Mouse (Mus musculus) embryonic facial prominence, embryonic 13.5 days (tissue): ENCODE results near the gene Gm17428. TPM values are rescaled to one million over a fixed set of nuclear protein-coding genes. Genes with fewer than 3 reads are reported as not detected.

Experiments used
- ATAC-seq: fragments of 200-750 bp; cut with Nextera tagmentation; 2 replicates; pipeline ENCODE4 v1.8.0; 2017; ENCODE audit warnings: low read depth; ENCODE audit not compliant: insufficient number of reproducible peaks, insufficient read depth, low FRiP score, low TSS enrichment
- H3K27ac ChIP-seq: fragments of 300-500 bp; sonication (generic); 2 replicates; pipeline ENCODE4 v1.5.1; 2015; ENCODE audit warnings: moderate library complexity, mild to moderate bottlenecking, inconsistent platforms
- H3K27me3 ChIP-seq: fragments of 300-500 bp; sonication (generic); 2 replicates; pipeline ENCODE4 v1.6.1; 2015; ENCODE audit warnings: mild to moderate bottlenecking, inconsistent platforms
- H3K36me3 ChIP-seq: fragments of 300-500 bp; sonication (generic); 2 replicates; pipeline ENCODE4 v1.6.1; 2015; ENCODE audit warnings: mild to moderate bottlenecking, inconsistent platforms
- H3K4me1 ChIP-seq: fragments of 300-500 bp; sonication (generic); 2 replicates; pipeline ENCODE4 v1.6.1; 2015; ENCODE audit warnings: inconsistent platforms
- H3K4me2 ChIP-seq: fragments of 300-500 bp; sonication (generic); 2 replicates; pipeline ENCODE4 v1.6.1; 2015; ENCODE audit warnings: moderate library complexity, mild to moderate bottlenecking, inconsistent platforms
- H3K4me3 ChIP-seq: fragments of 300-500 bp; sonication (generic); 2 replicates; pipeline ENCODE4 v1.5.1; 2015; ENCODE audit warnings: mild to moderate bottlenecking, inconsistent platforms
- H3K9ac ChIP-seq: fragments of 300-500 bp; sonication (generic); 2 replicates; pipeline ENCODE4 v1.6.1; 2015; ENCODE audit warnings: mild to moderate bottlenecking, inconsistent platforms
- H3K9me3 ChIP-seq: fragments of 300-500 bp; sonication (generic); 2 replicates; pipeline ENCODE4 v1.6.1; 2016; ENCODE audit warnings: inconsistent platforms
- WGBS: fragments of 180-500 bp; shearing (Covaris S2); methylation state at CpG from one replicate; pipeline ENCODE4 v1.1.7; 2015; ENCODE audit warnings: mixed read lengths; 5-methylcytosine and 5-hydroxymethylcytosine counted together
- polyA plus RNA-seq: library from polyadenylated mRNA; unstranded; fragments of >200 nt; fragmentation: Nextera tagmentation; extraction: Ambion mirVana; gene quantifications from 2 replicates; pipeline ENCODE4 v1.2.1, GENCODE M21; 2015

Gm17428 gene
- polyA plus RNA-seq, 1 experiment from 2014 or later, result not detected

GRCm38 (mm10) chr14:55003878-55004855 lies 27.4 kb downstream of the Gm17428 start:
- no peak for ATAC-seq
- Histone ChIP-seq H3K4me1 (0 out of 2 replicates have a peak, but pooled peaks cover 11% of the 10 kb centered on the region), H3K4me2 (no peak overlapping the region), H3K27ac (no peak overlapping the region), H3K9me3 (no peaks in the 10 kb centered on the region), H3K9ac (no peak overlapping the region), H3K36me3 (no peaks in the 10 kb centered on the region), H3K27me3 (no peaks in the 10 kb centered on the region), H3K4me3 (no peak overlapping the region)
- WGBS, result 71% methylated on average over 18 of the region's 18 CpGs

- Histone ChIP-seq H3K27ac (no peak overlapping the region), H3K36me3 (no peaks in the 10 kb centered on the region), H3K4me1 (0 out of 2 replicates have a peak, but pooled peaks cover 11% of the 10 kb centered on the region), H3K27me3 (no peaks in the 10 kb centered on the region), H3K4me3 (no peak overlapping the region), H3K9ac (no peak overlapping the region), H3K4me2 (no peak overlapping the region), H3K9me3 (no peaks in the 10 kb centered on the region)
- 71% methylated on average over 2 of the region's 2 CpGs for WGBS
- ATAC-seq, result no peak
These were observed 28.8 kb downstream of the Gm17428 start for GRCm38 (mm10) chr14:55005506-55005905.

GRCm38 (mm10) chr14:55005967-55006366 lies 29.2 kb downstream of the Gm17428 start:
- ATAC-seq, result no peak
- H3K4me2 ChIP-seq, result no peak overlapping the region

GRCm38 (mm10) chr14:55006541-55006940 lies 29.8 kb downstream of the Gm17428 start:
- Histone ChIP-seq H3K36me3 (no peaks in the 10 kb centered on the region), H3K9ac (no peak overlapping the region), H3K27ac (no peak overlapping the region), H3K4me1 (0 out of 2 replicates have a peak, but pooled peaks cover 11% of the 10 kb centered on the region), H3K4me3 (no peak overlapping the region), H3K4me2 (no peak overlapping the region), H3K27me3 (no peaks in the 10 kb centered on the region), H3K9me3 (no peaks in the 10 kb centered on the region)
- WGBS, result 68% methylated on average over 3 of the region's 3 CpGs
- no peak for ATAC-seq

More at GRCm38 (mm10) chr14:55005967-55006366, 29.2 kb downstream of the Gm17428 start:
- Histone ChIP-seq H3K9me3 (no peaks in the 10 kb centered on the region), H3K36me3 (no peaks in the 10 kb centered on the region), H3K4me1 (0 out of 2 replicates have a peak, but pooled peaks cover 11% of the 10 kb centered on the region), H3K9ac (no peak overlapping the region), H3K27ac (no peak overlapping the region), H3K4me3 (no peak overlapping the region), H3K27me3 (no peaks in the 10 kb centered on the region)
- WGBS, result 62% methylated on average over 8 of the region's 8 CpGs

- H3K9me3 ChIP-seq, result no peaks in the 10 kb centered on the region
- no peak overlapping the region for H3K4me2 ChIP-seq
- ATAC-seq, result no peak
- H3K9ac ChIP-seq, result no peak overlapping the region
- H3K36me3 ChIP-seq, result no peaks in the 10 kb centered on the region
- no peak overlapping the region for H3K27ac ChIP-seq
- 86% methylated on average over 9 of the region's 9 CpGs for WGBS
- no peak overlapping the region for H3K4me3 ChIP-seq
- H3K27me3 ChIP-seq, result no peaks in the 10 kb centered on the region
- 0 out of 2 replicates have a peak, but pooled peaks cover 9% of the 10 kb centered on the region for H3K4me1 ChIP-seq
These were observed 30.6 kb downstream of the Gm17428 start for GRCm38 (mm10) chr14:55007120-55007908.

- Histone ChIP-seq H3K27me3 (no peaks in the 10 kb centered on the region), H3K27ac (no peak overlapping the region), H3K4me1 (0 out of 2 replicates have a peak, but pooled peaks cover 7% of the 10 kb centered on the region), H3K4me3 (no peak overlapping the region), H3K36me3 (no peaks in the 10 kb centered on the region), H3K9ac (no peak overlapping the region), H3K4me2 (no peak overlapping the region), H3K9me3 (no peaks in the 10 kb centered on the region)
- no peak for ATAC-seq
- WGBS, result 75% methylated on average over 8 of the region's 8 CpGs
These were observed 31.7 kb downstream of the Gm17428 start for GRCm38 (mm10) chr14:55008417-55008816.

- H3K27ac ChIP-seq, result no peak overlapping the region
- no peak overlapping the region for H3K9ac ChIP-seq
- ATAC-seq, result no peak
- no peak overlapping the region for H3K4me2 ChIP-seq
- WGBS, result 59% methylated on average over 4 of the region's 4 CpGs
- no peaks in the 10 kb centered on the region for H3K36me3 ChIP-seq
- H3K4me3 ChIP-seq, result no peak overlapping the region
- no peaks in the 10 kb centered on the region for H3K4me1 ChIP-seq
- H3K9me3 ChIP-seq, result no peaks in the 10 kb centered on the region
- no peaks in the 10 kb centered on the region for H3K27me3 ChIP-seq
These were observed 34.4 kb downstream of the Gm17428 start for GRCm38 (mm10) chr14:55011116-55011515.

- Histone ChIP-seq H3K4me3 (peak overlapping the region; percentile 52), H3K9ac (peak overlapping the region; percentile 79), H3K9me3 (no peaks in the 10 kb centered on the region), H3K27ac (peak overlapping the region; percentile 95), H3K4me2 (peak overlapping the region; percentile 66), H3K4me1 (no peaks in the 10 kb centered on the region), H3K27me3 (no peaks in the 10 kb centered on the region), H3K36me3 (peaks cover 15% of the 10 kb centered on the region)
- WGBS, result under 1% methylated on average over 27 of the region's 27 CpGs
- peak; percentile 68 for ATAC-seq
These were observed 37.9 kb downstream of the Gm17428 start for GRCm38 (mm10) chr14:55014591-55014990.

- peak; percentile 95 for ATAC-seq
- under 1% methylated on average over 36 of the region's 36 CpGs for WGBS
- Histone ChIP-seq H3K36me3 (peaks cover 18% of the 10 kb centered on the region), H3K27me3 (no peaks in the 10 kb centered on the region), H3K9me3 (no peaks in the 10 kb centered on the region), H3K9ac (peak within 1 kb of the TSS; percentile 91), H3K27ac (peak within 1 kb of the TSS; percentile 95), H3K4me1 (no peaks in the 10 kb centered on the region), H3K4me2 (peak within 1 kb of the TSS; percentile 83), H3K4me3 (peak within 1 kb of the TSS; percentile 86)
These were observed 38.4 kb downstream of the Gm17428 start, which contains the start of gene Ngdn for GRCm38 (mm10) chr14:55014991-55015766. TSS of gene Ngdn (plus strand) at chr14:55015454.

- peak overlapping the region; percentile 88 for H3K27ac ChIP-seq
- peak overlapping the region; percentile 86 for H3K4me3 ChIP-seq
- under 1% methylated on average over 17 of the region's 17 CpGs for WGBS
- no peak for ATAC-seq
- H3K9me3 ChIP-seq, result no peaks in the 10 kb centered on the region
- no peaks in the 10 kb centered on the region for H3K27me3 ChIP-seq
- no peaks in the 10 kb centered on the region for H3K4me1 ChIP-seq
- H3K36me3 ChIP-seq, result peaks cover 23% of the 10 kb centered on the region
- peak overlapping the region; percentile 83 for H3K4me2 ChIP-seq
- H3K9ac ChIP-seq, result peak overlapping the region; percentile 91
These were observed 39.0 kb downstream of the Gm17428 start for GRCm38 (mm10) chr14:55015767-55016111.

- 93% methylated on average over 16 of the region's 16 CpGs for WGBS
- H3K9me3 ChIP-seq, result no peaks in the 10 kb centered on the region
- no peak overlapping the region for H3K4me3 ChIP-seq
- no peak overlapping the region for H3K9ac ChIP-seq
- H3K4me1 ChIP-seq, result no peaks in the 10 kb centered on the region
- no peak overlapping the region for H3K27ac ChIP-seq
- H3K4me2 ChIP-seq, result no peak overlapping the region
- H3K36me3 ChIP-seq, result peaks cover 35% of the 10 kb centered on the region
- H3K27me3 ChIP-seq, result no peaks in the 10 kb centered on the region
- no peak for ATAC-seq
These were observed 40.1 kb downstream of the Gm17428 start for GRCm38 (mm10) chr14:55016876-55017275.
